Mouse (Mus musculus) C2C12 (cell line): ENCODE data around the gene Rbm8a2.

Experiments used
- CEBPB ChIP-seq: IDR thresholded peaks from one replicate; pipeline ENCODE4 v1.6.1; 2011; ENCODE audit warnings: low read depth, mild to moderate bottlenecking, control low read depth, moderate library complexity
- CTCF ChIP-seq: IDR thresholded peaks from one replicate; pipeline ENCODE4 v1.5.1; 2011; ENCODE audit not compliant: control insufficient read depth, insufficient read depth, insufficient read length
- FOSL1 ChIP-seq: IDR thresholded peaks from one replicate; pipeline ENCODE4 v1.8.0; 2011; ENCODE audit warnings: mild to moderate bottlenecking, low read length; ENCODE audit not compliant: poor library complexity, insufficient read depth, severe bottlenecking
- MAX ChIP-seq: IDR thresholded peaks from one replicate; pipeline ENCODE4 v1.6.1; 2011; ENCODE audit warnings: mild to moderate bottlenecking, control low read depth
- MYOD1 ChIP-seq: IDR thresholded peaks from one replicate; pipeline ENCODE4 v1.6.1; 2011; ENCODE audit warnings: low read depth; ENCODE audit not compliant: control insufficient read depth, insufficient read length
- MYOG ChIP-seq: IDR thresholded peaks from one replicate; pipeline ENCODE4 v1.6.1; 2011; ENCODE audit not compliant: control insufficient read depth, insufficient read length; ENCODE audit errors: extremely low read depth
- USF1 ChIP-seq: IDR thresholded peaks from one replicate; pipeline ENCODE4 v1.6.1; 2011; ENCODE audit warnings: low read depth, mild to moderate bottlenecking, control low read depth, moderate library complexity

DNA sequence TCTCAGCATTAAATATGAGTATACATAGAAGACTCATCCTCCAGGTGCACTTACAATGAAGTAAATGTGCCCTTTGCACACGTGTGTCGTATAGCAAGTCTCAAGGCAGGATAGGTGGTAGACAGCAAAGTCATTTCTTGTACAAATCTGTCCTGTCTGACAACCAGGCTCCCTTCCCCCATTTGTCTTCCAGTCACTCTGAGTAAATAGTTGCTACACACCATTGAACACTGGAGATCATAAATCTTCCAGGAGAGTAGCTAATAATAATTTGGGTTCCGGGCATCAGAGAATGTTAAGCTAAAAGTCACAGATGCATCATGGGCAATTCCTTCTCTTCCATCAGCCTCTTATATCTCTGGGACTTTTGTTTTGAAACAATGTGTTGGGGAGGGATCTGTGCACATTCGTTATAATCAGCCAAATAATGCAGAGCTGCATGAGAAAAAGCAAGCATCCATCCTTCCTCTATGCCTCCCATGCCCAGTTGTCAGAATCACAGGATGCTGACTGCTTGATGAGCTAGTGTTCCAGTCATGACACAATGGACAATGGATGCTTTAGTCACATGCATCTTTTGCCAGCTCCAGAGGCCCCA lies 32.1 kb downstream of the Rbm8a2 start:
- TF ChIP-seq MAX (no peak), CTCF (no peak), CEBPB (no peak), MYOD1 (no peak), USF1 (no peak), MYOG (no peak), FOSL1 (no peak)
